Mouse (Mus musculus) forebrain, embryonic 16.5 days (tissue): ENCODE results near the gene Col2a1. TPM values are rescaled to one million over a fixed set of nuclear protein-coding genes. Genes with fewer than 3 reads are reported as not detected.

Experiments
- ATAC-seq: fragments of 200-750 bp; cut with Nextera tagmentation; 2 replicates; pipeline ENCODE4 v1.8.0; 2017; ENCODE audit warnings: mild to moderate bottlenecking, moderate library complexity
- H3K27ac ChIP-seq: fragments of 300-500 bp; sonication (generic); 2 replicates; pipeline ENCODE4 v1.5.1; 2014; ENCODE audit warnings: low read length, control low read depth
- H3K27me3 ChIP-seq: fragments of 300-500 bp; sonication (generic); replicated peaks from 2 replicates; pipeline ENCODE4 v1.6.1; 2014; ENCODE audit warnings: low read length; ENCODE audit not compliant: control insufficient read depth, insufficient read depth
- H3K36me3 ChIP-seq: fragments of 300-500 bp; sonication (generic); 2 replicates; pipeline ENCODE4 v1.6.1; 2014; ENCODE audit not compliant: control insufficient read depth, insufficient read depth
- H3K4me1 ChIP-seq: fragments of 300-500 bp; sonication (generic); replicated peaks from 2 replicates; pipeline ENCODE4 v1.6.1; 2014; ENCODE audit warnings: low read length; ENCODE audit not compliant: control insufficient read depth, insufficient read depth
- H3K4me2 ChIP-seq: fragments of 300-500 bp; sonication (generic); 2 replicates; pipeline ENCODE4 v1.6.1; 2014; ENCODE audit warnings: mild to moderate bottlenecking, low read length, control low read depth
- H3K4me3 ChIP-seq: fragments of 300-500 bp; sonication (generic); replicated peaks from 2 replicates; pipeline ENCODE4 v1.5.1; 2014; ENCODE audit warnings: mild to moderate bottlenecking, low read length, control low read depth
- H3K9ac ChIP-seq: fragments of 300-500 bp; sonication (generic); replicated peaks from 2 replicates; pipeline ENCODE4 v1.6.1; 2014; ENCODE audit warnings: low read depth, low read length, control low read depth
- H3K9me3 ChIP-seq: fragments of 300-500 bp; sonication (generic); 2 replicates; pipeline ENCODE4 v1.6.1; 2016; ENCODE audit warnings: low read length; ENCODE audit not compliant: control insufficient read depth
- WGBS: fragments of 180-500 bp; shearing (Covaris S2); extraction: QIAGEN DNeasy Blood & Tissue Kit; methylation state at CpG from one replicate; pipeline ENCODE4 v1.1.7; 2014; 5-methylcytosine and 5-hydroxymethylcytosine counted together
- polyA plus RNA-seq: library from polyadenylated mRNA; unstranded; fragments of >200 nt; fragmentation: Nextera tagmentation; extraction: Ambion mirVana; gene quantifications from 2 replicates; pipeline ENCODE4 v1.2.1, GENCODE M21; 2015

Gene Col2a1
- polyA plus RNA-seq, 1 experiment from 2014 or later = 16.6 TPM

DNA sequence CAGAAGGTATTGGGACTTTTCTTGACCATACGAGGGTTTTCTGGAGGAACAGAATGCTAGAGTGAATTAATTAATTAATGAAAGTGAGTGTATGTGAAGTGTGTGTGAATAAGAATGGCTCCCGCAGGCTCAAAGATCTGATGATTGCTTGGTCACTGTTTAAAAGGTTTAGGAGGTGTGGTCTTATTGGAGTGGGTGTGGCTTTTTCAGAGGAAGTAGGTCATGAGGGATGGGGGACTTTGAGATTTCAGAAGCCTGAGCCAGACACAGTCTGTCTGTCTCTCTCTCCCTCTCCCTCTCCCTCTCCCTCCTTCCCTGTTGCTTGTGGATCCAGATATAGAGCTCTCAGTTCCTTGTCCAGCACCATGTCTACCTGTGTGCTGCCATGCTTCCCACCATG is 63.2 kb downstream of the Col2a1 start:
- Histone ChIP-seq H3K4me3 (no peak overlapping the region), H3K9me3 (no peaks in the 10 kb centered on the region), H3K27ac (no peak overlapping the region), H3K4me1 (no peaks in the 10 kb centered on the region), H3K36me3 (no peaks in the 10 kb centered on the region), H3K27me3 (no peaks in the 10 kb centered on the region), H3K9ac (no peak overlapping the region), H3K4me2 (no peak overlapping the region)
- no peak for ATAC-seq
- WGBS = 77% methylated on average over 2 of the region's 2 CpGs

GRCm38 (mm10) chr15:97940088-97940487 is 64.4 kb downstream of the Col2a1 start:
- Histone ChIP-seq H3K9ac (no peak overlapping the region), H3K4me1 (no peaks in the 10 kb centered on the region), H3K27ac (no peak overlapping the region), H3K4me2 (no peak overlapping the region), H3K4me3 (no peak overlapping the region), H3K27me3 (no peaks in the 10 kb centered on the region), H3K9me3 (no peaks in the 10 kb centered on the region), H3K36me3 (no peaks in the 10 kb centered on the region)
- ATAC-seq = no peak
- WGBS = 82% methylated on average over 2 of the region's 2 CpGs

GRCm38 (mm10) chr15:97938580-97938979 is 65.9 kb downstream of the Col2a1 start:
- Histone ChIP-seq H3K9ac (no peak overlapping the region), H3K36me3 (no peaks in the 10 kb centered on the region), H3K9me3 (no peaks in the 10 kb centered on the region), H3K27me3 (no peaks in the 10 kb centered on the region), H3K4me2 (no peak overlapping the region), H3K27ac (no peak overlapping the region), H3K4me1 (no peaks in the 10 kb centered on the region), H3K4me3 (no peak overlapping the region)
- WGBS = 51% methylated on average over 6 of the region's 6 CpGs
- ATAC-seq = no peak

GRCm38 (mm10) chr15:97932441-97932840 is 72.1 kb downstream of the Col2a1 start:
- no peaks in the 10 kb centered on the region for H3K9me3 ChIP-seq
- no peaks in the 10 kb centered on the region for H3K27me3 ChIP-seq
- no peak overlapping the region for H3K4me3 ChIP-seq
- H3K4me2 ChIP-seq = no peak overlapping the region
- H3K4me1 ChIP-seq = no peaks in the 10 kb centered on the region
- 93% methylated on average over 12 of the region's 12 CpGs for WGBS
- H3K9ac ChIP-seq = no peak overlapping the region
- H3K27ac ChIP-seq = no peak overlapping the region
- no peak for ATAC-seq
- no peaks in the 10 kb centered on the region for H3K36me3 ChIP-seq

DNA sequence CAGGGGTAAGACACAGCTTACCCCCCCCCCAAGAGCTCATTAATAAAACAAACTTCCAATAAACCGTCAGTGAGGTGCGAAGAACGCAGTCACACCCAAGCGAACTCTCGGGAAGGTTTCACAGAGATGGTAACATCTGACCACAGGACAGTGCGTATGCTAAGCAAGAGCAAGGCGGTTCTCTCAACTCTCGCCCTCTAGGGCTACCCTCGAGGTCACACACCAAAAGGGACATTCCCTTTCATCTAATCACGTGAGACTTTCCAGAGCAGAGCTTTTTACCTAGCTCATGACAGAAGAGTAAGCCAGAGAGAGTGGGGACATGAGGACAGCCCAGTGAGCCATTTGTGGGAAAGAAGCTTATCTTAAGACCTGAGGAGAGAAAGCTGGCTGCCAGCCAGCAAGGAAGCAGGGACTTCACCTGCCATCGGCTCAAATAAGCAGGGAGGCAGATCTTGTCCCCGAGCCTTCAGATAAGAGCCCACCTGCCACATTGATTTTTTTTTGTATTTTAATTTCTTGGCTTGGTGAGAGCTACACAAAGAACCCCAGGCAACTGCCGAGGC is 75.2 kb downstream of the Col2a1 start:
- ATAC-seq = no peak

GRCm38 (mm10) chr15:97927821-97928220 is 76.7 kb downstream of the Col2a1 start:
- no peaks in the 10 kb centered on the region for H3K4me1 ChIP-seq
- no peaks in the 10 kb centered on the region for H3K36me3 ChIP-seq
- no peak overlapping the region for H3K27ac ChIP-seq
- no peak overlapping the region for H3K9ac ChIP-seq
- no peak for ATAC-seq
- no peak overlapping the region for H3K4me3 ChIP-seq
- H3K27me3 ChIP-seq = no peaks in the 10 kb centered on the region
- WGBS = 81% methylated on average over 6 of the region's 6 CpGs
- H3K4me2 ChIP-seq = no peak overlapping the region
- no peaks in the 10 kb centered on the region for H3K9me3 ChIP-seq

More for the DNA sequence above, 75.2 kb downstream of the Col2a1 start:
- H3K4me1 ChIP-seq = no peaks in the 10 kb centered on the region
- no peak overlapping the region for H3K4me2 ChIP-seq
- no peaks in the 10 kb centered on the region for H3K27me3 ChIP-seq
- no peaks in the 10 kb centered on the region for H3K36me3 ChIP-seq
- no peaks in the 10 kb centered on the region for H3K9me3 ChIP-seq
- H3K9ac ChIP-seq = no peak overlapping the region
- no peak overlapping the region for H3K4me3 ChIP-seq
- no peak overlapping the region for H3K27ac ChIP-seq
- 74% methylated on average over 13 of the region's 13 CpGs for WGBS

DNA sequence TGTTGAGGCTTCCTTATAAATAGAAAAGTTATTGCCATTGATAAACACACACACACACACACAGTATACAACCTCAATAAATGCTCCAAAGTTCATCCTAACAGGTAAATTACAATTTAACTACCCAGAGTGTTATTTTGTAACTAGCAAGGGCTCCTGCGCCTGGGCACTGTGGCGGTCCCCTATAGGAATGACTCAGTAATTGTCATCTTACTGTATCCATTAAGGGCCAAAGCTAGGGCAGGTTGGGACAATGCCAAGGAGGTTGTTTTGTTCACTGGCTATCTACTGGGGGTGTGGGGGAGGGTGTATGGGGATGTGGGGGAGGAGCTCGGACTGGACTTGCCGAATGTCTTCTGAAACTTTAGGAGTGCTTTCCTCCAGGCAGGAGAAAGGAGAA is 77.5 kb downstream of the Col2a1 start:
- Histone ChIP-seq H3K27ac (no peak overlapping the region), H3K9ac (no peak overlapping the region), H3K36me3 (no peaks in the 10 kb centered on the region), H3K4me1 (no peaks in the 10 kb centered on the region), H3K4me2 (no peak overlapping the region), H3K4me3 (no peak overlapping the region), H3K27me3 (no peaks in the 10 kb centered on the region), H3K9me3 (no peaks in the 10 kb centered on the region)
- ATAC-seq = no peak
- 58% methylated on average over 4 of the region's 4 CpGs for WGBS

Other genes with a start within 250 kb of the Col2a1 start
- gene Rapgef3, start 236.7 kb downstream of the Col2a1 start, polyA plus RNA-seq = 8.9 and 13.3 TPM in 2 replicates
- 72.9 and 78.2 TPM in 2 replicates for gene Slc48a1, start 226.2 kb downstream of the Col2a1 start, polyA plus RNA-seq
- gene Hdac7, start 160.2 kb downstream of the Col2a1 start, polyA plus RNA-seq = 21.7 and 31.1 TPM in 2 replicates
- 0.20 TPM in 1 of 2 replicates, not detected in the other for gene Vdr, start 94.1 kb downstream of the Col2a1 start, polyA plus RNA-seq
- 64.8 and 66.9 TPM in 2 replicates for gene Tmem106c, start 40.5 kb downstream of the Col2a1 start, polyA plus RNA-seq
- gene Pfkm, start 87.9 kb upstream of the Col2a1 start, polyA plus RNA-seq = 93.3 and 97.0 TPM in 2 replicates
- gene Senp1, start 89.0 kb upstream of the Col2a1 start, polyA plus RNA-seq = 26.9 and 30.9 TPM in 2 replicates
- 48.5 and 51.1 TPM in 2 replicates for gene Asb8, start 160.9 kb upstream of the Col2a1 start, polyA plus RNA-seq
- gene Ccdc184, start 162.5 kb upstream of the Col2a1 start, polyA plus RNA-seq = 29.7 and 50.4 TPM in 2 replicates
- gene Olfr288, start 190.8 kb upstream of the Col2a1 start, polyA plus RNA-seq = not detected in 2 replicates
- gene Gm44579, start 216.3 kb upstream of the Col2a1 start, polyA plus RNA-seq = not detected in 2 replicates
- not detected in 2 replicates for gene Olfr287, start 216.4 kb upstream of the Col2a1 start, polyA plus RNA-seq
- not detected in 2 replicates for gene Olfr286, start 229.8 kb upstream of the Col2a1 start, polyA plus RNA-seq